Mouse (Mus musculus) liver, embryonic 15.5 days (tissue): ENCODE data around the gene Lrrtm4. TPM values are rescaled to one million over a fixed set of nuclear protein-coding genes. Genes with fewer than 3 reads are reported as not detected.

Experiments used
- ATAC-seq: fragments of 200-750 bp; cut with Nextera tagmentation; 2 replicates; pipeline ENCODE4 v1.8.0; 2017; ENCODE audit warnings: moderate number of reproducible peaks, mild to moderate bottlenecking, moderate library complexity; ENCODE audit not compliant: insufficient read depth
- H3K27ac ChIP-seq: fragments of 300-500 bp; sonication (generic); replicated peaks from 2 replicates; pipeline ENCODE4 v1.5.1; 2015; ENCODE audit warnings: mild to moderate bottlenecking, inconsistent platforms
- H3K27me3 ChIP-seq: fragments of 300-500 bp; sonication (generic); 2 replicates; pipeline ENCODE4 v1.6.1; 2015; ENCODE audit warnings: mild to moderate bottlenecking, inconsistent platforms
- H3K36me3 ChIP-seq: fragments of 300-500 bp; sonication (generic); replicated peaks from 2 replicates; pipeline ENCODE4 v1.6.1; 2015; ENCODE audit warnings: moderate library complexity, mild to moderate bottlenecking, inconsistent platforms
- H3K4me1 ChIP-seq: fragments of 300-500 bp; sonication (generic); replicated peaks from 2 replicates; pipeline ENCODE4 v1.6.1; 2015; ENCODE audit warnings: inconsistent platforms
- H3K4me2 ChIP-seq: fragments of 300-500 bp; sonication (generic); 2 replicates; pipeline ENCODE4 v1.6.1; 2015; ENCODE audit warnings: moderate library complexity, mild to moderate bottlenecking, inconsistent platforms
- H3K4me3 ChIP-seq: fragments of 300-500 bp; sonication (generic); replicated peaks from 2 replicates; pipeline ENCODE4 v1.5.1; 2015; ENCODE audit warnings: mild to moderate bottlenecking, inconsistent platforms
- H3K9ac ChIP-seq: fragments of 300-500 bp; sonication (generic); 2 replicates; pipeline ENCODE4 v1.6.1; 2015; ENCODE audit warnings: moderate library complexity, mild to moderate bottlenecking, inconsistent platforms
- H3K9me3 ChIP-seq: fragments of 300-500 bp; sonication (generic); replicated peaks from 2 replicates; pipeline ENCODE4 v1.6.1; 2016; ENCODE audit warnings: inconsistent platforms
- WGBS: fragments of 180-500 bp; shearing (Covaris S2); methylation state at CpG from one replicate; pipeline ENCODE4 v1.1.7; 2015; ENCODE audit warnings: mixed read lengths; ENCODE audit not compliant: insufficient replicate concordance; 5-methylcytosine and 5-hydroxymethylcytosine counted together
- polyA plus RNA-seq: library from polyadenylated mRNA; unstranded; fragments of >200 nt; fragmentation: Nextera tagmentation; extraction: Ambion mirVana; gene quantifications from 2 replicates; pipeline ENCODE4 v1.2.1, GENCODE M21; 2015

Lrrtm4 gene
- polyA plus RNA-seq, result 0.03 and 0.09 TPM in 2 replicates

GRCm38 (mm10) chr6:80018765-80019164 lies at the start of gene Lrrtm4:
Gene Lrrtm4 (plus strand): TSS chr6:80018877.
- Histone ChIP-seq H3K27me3 (no peaks in the 10 kb centered on the region), H3K27ac (no peak within 1 kb of the TSS), H3K4me2 (no peak within 1 kb of the TSS), H3K36me3 (no peaks in the 10 kb centered on the region), H3K9ac (no peak within 1 kb of the TSS), H3K9me3 (no peaks in the 10 kb centered on the region), H3K4me1 (no peaks in the 10 kb centered on the region), H3K4me3 (no peak within 1 kb of the TSS)
- ATAC-seq, result no peak
- WGBS, result 25% methylated on average over 6 of the region's 6 CpGs

GRCm38 (mm10) chr6:80019189-80019860 lies 648 bp downstream of the Lrrtm4 start:
- Histone ChIP-seq H3K27ac (no peak overlapping the region), H3K9ac (no peak overlapping the region), H3K9me3 (no peaks in the 10 kb centered on the region), H3K27me3 (no peaks in the 10 kb centered on the region), H3K36me3 (no peaks in the 10 kb centered on the region), H3K4me1 (no peaks in the 10 kb centered on the region), H3K4me3 (no peak overlapping the region), H3K4me2 (no peak overlapping the region)
- WGBS, result 6% methylated on average over 14 of the region's 14 CpGs
- no peak for ATAC-seq

- H3K4me1 ChIP-seq, result no peaks in the 10 kb centered on the region
- H3K36me3 ChIP-seq, result no peaks in the 10 kb centered on the region
- 11% methylated on average over 10 of the region's 10 CpGs for WGBS
- H3K27ac ChIP-seq, result no peak overlapping the region
- no peaks in the 10 kb centered on the region for H3K9me3 ChIP-seq
- no peak overlapping the region for H3K4me2 ChIP-seq
- no peak overlapping the region for H3K9ac ChIP-seq
- no peak for ATAC-seq
- no peak overlapping the region for H3K4me3 ChIP-seq
- H3K27me3 ChIP-seq, result no peaks in the 10 kb centered on the region
Observed at GRCm38 (mm10) chr6:80019861-80020230, 1.2 kb downstream of the Lrrtm4 start.

- no peak overlapping the region for H3K4me2 ChIP-seq
- no peaks in the 10 kb centered on the region for H3K9me3 ChIP-seq
- H3K27me3 ChIP-seq, result no peaks in the 10 kb centered on the region
- ATAC-seq, result no peak
- no peak overlapping the region for H3K4me3 ChIP-seq
- H3K27ac ChIP-seq, result no peak overlapping the region
- no peaks in the 10 kb centered on the region for H3K4me1 ChIP-seq
- no peak overlapping the region for H3K9ac ChIP-seq
- H3K36me3 ChIP-seq, result no peaks in the 10 kb centered on the region
Observed at GRCm38 (mm10) chr6:80056849-80057248, 38.2 kb downstream of the Lrrtm4 start.

- no peak overlapping the region for H3K4me3 ChIP-seq
- no peak for ATAC-seq
- 57% methylated on average over 2 of the region's 2 CpGs for WGBS
Observed at GRCm38 (mm10) chr6:80078001-80078400, 59.3 kb downstream of the Lrrtm4 start.

GRCm38 (mm10) chr6:80079290-80079689 lies 60.6 kb downstream of the Lrrtm4 start:
- Histone ChIP-seq H3K4me1 (no peaks in the 10 kb centered on the region), H3K9ac (no peak overlapping the region), H3K36me3 (no peaks in the 10 kb centered on the region), H3K4me2 (no peak overlapping the region), H3K27me3 (no peaks in the 10 kb centered on the region), H3K9me3 (no peaks in the 10 kb centered on the region), H3K4me3 (no peak overlapping the region), H3K27ac (no peak overlapping the region)
- WGBS, result 61% methylated on average over 6 of the region's 6 CpGs
- no peak for ATAC-seq

More at GRCm38 (mm10) chr6:80078001-80078400, 59.3 kb downstream of the Lrrtm4 start:
- Histone ChIP-seq H3K9me3 (no peaks in the 10 kb centered on the region), H3K27ac (no peak overlapping the region), H3K4me2 (no peak overlapping the region), H3K4me1 (no peaks in the 10 kb centered on the region), H3K9ac (no peak overlapping the region), H3K36me3 (no peaks in the 10 kb centered on the region), H3K27me3 (no peaks in the 10 kb centered on the region)

GRCm38 (mm10) chr6:80094909-80095308 lies 76.2 kb downstream of the Lrrtm4 start:
- Histone ChIP-seq H3K4me1 (no peaks in the 10 kb centered on the region), H3K9me3 (no peaks in the 10 kb centered on the region), H3K4me2 (no peak overlapping the region), H3K27me3 (no peaks in the 10 kb centered on the region), H3K27ac (no peak overlapping the region), H3K36me3 (no peaks in the 10 kb centered on the region), H3K9ac (no peak overlapping the region), H3K4me3 (no peak overlapping the region)
- ATAC-seq, result no peak
- WGBS, result 66% methylated on average over 4 of the region's 4 CpGs

GRCm38 (mm10) chr6:80105343-80105742 lies 86.7 kb downstream of the Lrrtm4 start:
- H3K9me3 ChIP-seq, result no peaks in the 10 kb centered on the region
- H3K9ac ChIP-seq, result no peak overlapping the region
- no peaks in the 10 kb centered on the region for H3K27me3 ChIP-seq
- 75% methylated on average over 2 of the region's 2 CpGs for WGBS
- H3K4me2 ChIP-seq, result no peak overlapping the region
- ATAC-seq, result no peak
- H3K4me3 ChIP-seq, result no peak overlapping the region
- no peak overlapping the region for H3K27ac ChIP-seq
- no peaks in the 10 kb centered on the region for H3K36me3 ChIP-seq
- H3K4me1 ChIP-seq, result no peaks in the 10 kb centered on the region

- ATAC-seq, result no peak
- Histone ChIP-seq H3K27ac (no peak overlapping the region), H3K36me3 (no peaks in the 10 kb centered on the region), H3K4me2 (no peak overlapping the region), H3K4me1 (no peaks in the 10 kb centered on the region), H3K27me3 (no peaks in the 10 kb centered on the region), H3K9me3 (no peaks in the 10 kb centered on the region), H3K4me3 (no peak overlapping the region), H3K9ac (no peak overlapping the region)
- 68% methylated on average over 1 of the region's 1 CpGs for WGBS
Observed at GRCm38 (mm10) chr6:80105843-80106242, 87.2 kb downstream of the Lrrtm4 start.

- no peak overlapping the region for H3K4me3 ChIP-seq
- no peak overlapping the region for H3K4me2 ChIP-seq
- 67% methylated on average over 1 of the region's 1 CpGs for WGBS
- no peaks in the 10 kb centered on the region for H3K36me3 ChIP-seq
- ATAC-seq, result no peak
- no peaks in the 10 kb centered on the region for H3K9me3 ChIP-seq
- no peaks in the 10 kb centered on the region for H3K4me1 ChIP-seq
- no peak overlapping the region for H3K9ac ChIP-seq
- H3K27me3 ChIP-seq, result no peaks in the 10 kb centered on the region
- no peak overlapping the region for H3K27ac ChIP-seq
Observed at GRCm38 (mm10) chr6:80126419-80126818, 107.7 kb downstream of the Lrrtm4 start.

- no peak overlapping the region for H3K9ac ChIP-seq
- H3K27me3 ChIP-seq, result no peaks in the 10 kb centered on the region
- no peaks in the 10 kb centered on the region for H3K36me3 ChIP-seq
- no peaks in the 10 kb centered on the region for H3K4me1 ChIP-seq
- ATAC-seq, result no peak
- H3K27ac ChIP-seq, result no peak overlapping the region
- no peak overlapping the region for H3K4me2 ChIP-seq
- WGBS, result 52% methylated on average over 4 of the region's 4 CpGs
- no peaks in the 10 kb centered on the region for H3K9me3 ChIP-seq
- H3K4me3 ChIP-seq, result no peak overlapping the region
Observed at GRCm38 (mm10) chr6:80162585-80162984, 143.9 kb downstream of the Lrrtm4 start.

- Histone ChIP-seq H3K4me1 (no peaks in the 10 kb centered on the region), H3K36me3 (no peaks in the 10 kb centered on the region)
- no peak for ATAC-seq
Observed at GRCm38 (mm10) chr6:80181916-80182315, 163.2 kb downstream of the Lrrtm4 start.

More at GRCm38 (mm10) chr6:80181916-80182315, 163.2 kb downstream of the Lrrtm4 start:
- 61% methylated on average over 1 of the region's 1 CpGs for WGBS
- Histone ChIP-seq H3K27me3 (no peaks in the 10 kb centered on the region), H3K9ac (no peak overlapping the region), H3K27ac (no peak overlapping the region), H3K4me2 (no peak overlapping the region), H3K4me3 (no peak overlapping the region), H3K9me3 (no peaks in the 10 kb centered on the region)
